Comparison of ENCODE assay signal across 9 mouse cellular contexts in the genomic region with DNA sequence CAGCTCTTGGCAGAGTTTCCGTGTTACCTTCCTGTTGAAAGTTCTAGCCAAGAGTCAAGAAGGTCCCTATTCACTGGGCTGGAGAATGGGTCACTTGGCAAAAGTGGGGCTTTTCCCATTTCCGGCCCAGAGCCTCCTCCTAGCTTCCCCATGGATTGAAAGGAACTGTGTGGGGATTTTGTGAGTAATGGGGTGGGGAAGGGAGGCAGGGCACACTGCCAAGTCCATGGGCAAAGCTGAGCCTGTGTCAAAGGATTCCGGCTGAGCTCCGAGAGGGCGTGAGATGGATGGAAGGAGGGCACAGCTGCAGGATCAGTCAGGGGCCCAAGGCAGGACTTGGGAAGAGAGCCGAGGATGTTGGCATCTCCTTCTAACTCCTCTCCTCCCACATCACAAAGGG. TPM values are rescaled to one million over a fixed set of nuclear protein-coding genes. Genes with fewer than 3 reads are reported as not detected.
DNase-seq lines count a peak whose midpoint lies in the region; ATAC-seq lines count a peak whose summit lies in the region.
"Had no signal": no experiment of that assay in that cellular context is flagged by ENCODE, and none has a peak within 500 bp of the region (broad histone marks: within the 10 kb centered on the region; RNA-seq: fewer than 3 reads in every experiment).

No protein-coding gene starts in this region.

- 64% methylated on average over 6 of the region's 6 CpGs for WGBS in heart, embryonic 11.5 days (ENCODE audit: insufficient replicate concordance)
- 57% methylated on average over 6 of the region's 6 CpGs for WGBS in midbrain, embryonic 16.5 days
- 90% methylated on average over 6 of the region's 6 CpGs for WGBS in midbrain, embryonic 10.5 days

- ATAC-seq in heart, embryonic 11.5 days (replicated peaks; ENCODE audit: insufficient number of reproducible peaks, low FRiP score, low TSS enrichment) = no peak
- peak; percentile 52 for ATAC-seq in midbrain, embryonic 16.5 days
- no peak for ATAC-seq in monocyte, adult 5-6 weeks (replicated peaks; ENCODE audit: insufficient number of reproducible peaks, low FRiP score, low TSS enrichment, poor library complexity, severe bottlenecking)
- ATAC-seq: intestine, embryonic 15.5 days had no signal

- H3K4me2 ChIP-seq in heart, embryonic 11.5 days = no peak overlapping the region
- no peak overlapping the region for H3K4me2 ChIP-seq in midbrain, embryonic 16.5 days (ENCODE audit: low read length)
- H3K4me2 ChIP-seq: intestine, embryonic 15.5 days had no signal

- peaks cover 9% of the 10 kb centered on the region; the same call in 1 of the 2 replicates for H3K27me3 ChIP-seq in heart, embryonic 11.5 days (ENCODE audit: control insufficient read depth, insufficient read depth, low read length)
- peaks cover 7% of the 10 kb centered on the region for H3K27me3 ChIP-seq in midbrain, embryonic 16.5 days (ENCODE audit: control insufficient read depth, insufficient read depth, low read depth, low read length)
- peaks cover 34% of the 10 kb centered on the region for H3K27me3 ChIP-seq in midbrain, embryonic 10.5 days (ENCODE audit: low read depth, poor library complexity, severe bottlenecking)

- no peaks in the 10 kb centered on the region for H3K9me3 ChIP-seq in heart, embryonic 11.5 days (replicated peaks; ENCODE audit: control insufficient read depth, low read length)
- no peaks in the 10 kb centered on the region for H3K9me3 ChIP-seq in midbrain, embryonic 16.5 days (replicated peaks; ENCODE audit: control insufficient read depth, low read length, poor library complexity, severe bottlenecking)
- no peaks in the 10 kb centered on the region for H3K9me3 ChIP-seq in midbrain, embryonic 10.5 days (replicated peaks)
- H3K9me3 ChIP-seq: intestine, embryonic 15.5 days had no signal

- H3K27ac ChIP-seq in heart, embryonic 11.5 days (ENCODE audit: low read depth, low read length) = no peak overlapping the region
- H3K27ac ChIP-seq in midbrain, embryonic 16.5 days (ENCODE audit: low read length) = no peak overlapping the region
- no peak overlapping the region for H3K27ac ChIP-seq in midbrain, embryonic 10.5 days (replicated peaks)
- H3K27ac ChIP-seq: intestine, embryonic 15.5 days had no signal

- H3K36me3 ChIP-seq in heart, embryonic 11.5 days (ENCODE audit: control insufficient read depth, insufficient read depth, low read length) = no peaks in the 10 kb centered on the region
- H3K36me3 ChIP-seq in midbrain, embryonic 16.5 days (ENCODE audit: control insufficient read depth, insufficient read depth, low read length) = no peaks in the 10 kb centered on the region
- H3K36me3 ChIP-seq in midbrain, embryonic 10.5 days = no peaks in the 10 kb centered on the region
- H3K36me3 ChIP-seq: intestine, embryonic 15.5 days had no signal

- H3K9ac ChIP-seq in heart, embryonic 11.5 days (ENCODE audit: low read depth, low read length) = no peak overlapping the region
- H3K9ac ChIP-seq in midbrain, embryonic 16.5 days (ENCODE audit: low read depth, low read length) = no peak overlapping the region
- H3K9ac ChIP-seq: intestine, embryonic 15.5 days had no signal

- peaks cover 26% of the 10 kb centered on the region for H3K4me1 ChIP-seq in heart, embryonic 11.5 days (ENCODE audit: control insufficient read depth, insufficient read depth, low read length)
- H3K4me1 ChIP-seq in midbrain, embryonic 16.5 days (ENCODE audit: control insufficient read depth, insufficient read depth, low read length) = peaks cover 5% of the 10 kb centered on the region; the same call in 1 of the 2 replicates
- H3K4me1 ChIP-seq in midbrain, embryonic 10.5 days = peaks cover 53% of the 10 kb centered on the region

- H3K4me3 ChIP-seq in heart, embryonic 11.5 days (ENCODE audit: low read depth, low read length) = no peak overlapping the region
- no peak overlapping the region for H3K4me3 ChIP-seq in midbrain, embryonic 16.5 days (ENCODE audit: low read depth, low read length)
- H3K4me3 ChIP-seq in midbrain, embryonic 10.5 days = no peak overlapping the region
- H3K4me3 ChIP-seq: intestine, embryonic 15.5 days had no signal

- DNase-seq in heart, postnatal 4 days = peak; percentile 41
- no peak for DNase-seq in midbrain, embryonic 10.5 days (ENCODE audit: low spot score)
- DNase-seq in cerebellum, postnatal 10 days = peak; percentile 81 to 92
- peak; percentile 58 for DNase-seq in right cerebral cortex, postnatal 14 days
- no peak for DNase-seq in embryo, embryonic 9.5 days (ENCODE audit: extremely low spot score)

RNA-seq across cellular contexts. Expression of a gene that starts 5.8 kb away (rescaled TPM):
- total RNA-seq in heart, postnatal 4 days (2021) = 10 to 100 TPM; 34.0 to 39.1 TPM
- polyA plus RNA-seq in heart, embryonic 11.5 days (2014; fragmentation: Nextera tagmentation; extraction: Ambion mirVana) = 1.7 and 1.8 TPM in 2 replicates
- polyA plus RNA-seq in midbrain, embryonic 16.5 days (2015; fragmentation: Nextera tagmentation; extraction: Ambion mirVana) = 5.5 and 7.0 TPM in 2 replicates
- polyA plus RNA-seq in midbrain, embryonic 10.5 days (2016; fragmentation: Nextera tagmentation; extraction: Ambion mirVana) = 0.90 and 1.0 TPM in 2 replicates
- total RNA-seq in monocyte, adult 5-6 weeks (2017) = 0.21 to 0.29 TPM in 2 of 3 replicates, not detected in the other

RNA-seq across cellular contexts. Expression of a gene that starts 22.9 kb away (rescaled TPM):
- 10 to 100 TPM; 15.6 to 16.9 TPM for total RNA-seq in heart, postnatal 4 days (2021)
- polyA plus RNA-seq in heart, embryonic 11.5 days (2014; fragmentation: Nextera tagmentation; extraction: Ambion mirVana) = 23.6 and 28.0 TPM in 2 replicates
- polyA plus RNA-seq in midbrain, embryonic 16.5 days (2015; fragmentation: Nextera tagmentation; extraction: Ambion mirVana) = 24.6 and 27.1 TPM in 2 replicates
- 51.3 and 53.5 TPM in 2 replicates for polyA plus RNA-seq in midbrain, embryonic 10.5 days (2016; fragmentation: Nextera tagmentation; extraction: Ambion mirVana)
- total RNA-seq in monocyte, adult 5-6 weeks (2017) = 16.4 to 28.9 TPM (median 20.6 TPM) in 3 replicates

Comparison
In these comparisons a context has a peak if more than half of its experiments do, and no peak if none do; other contexts are left out.
1. DNase-seq: peak in heart, postnatal 4 days (single experiment), cerebellum, postnatal 10 days (2 of 2) and right cerebral cortex, postnatal 14 days (single experiment); none in midbrain, embryonic 10.5 days (single experiment) and embryo, embryonic 9.5 days (single experiment).